Mouse (Mus musculus): Measurements from ENCODE around the gene Setd5.

Gene Setd5

GRCm38 (mm10) chr6:113054552-113055107 lies 22.5 kb upstream of the Setd5 start:
- DNase-seq (ENCODE audit: low spot score in 2 of 2): no peak

DNA sequence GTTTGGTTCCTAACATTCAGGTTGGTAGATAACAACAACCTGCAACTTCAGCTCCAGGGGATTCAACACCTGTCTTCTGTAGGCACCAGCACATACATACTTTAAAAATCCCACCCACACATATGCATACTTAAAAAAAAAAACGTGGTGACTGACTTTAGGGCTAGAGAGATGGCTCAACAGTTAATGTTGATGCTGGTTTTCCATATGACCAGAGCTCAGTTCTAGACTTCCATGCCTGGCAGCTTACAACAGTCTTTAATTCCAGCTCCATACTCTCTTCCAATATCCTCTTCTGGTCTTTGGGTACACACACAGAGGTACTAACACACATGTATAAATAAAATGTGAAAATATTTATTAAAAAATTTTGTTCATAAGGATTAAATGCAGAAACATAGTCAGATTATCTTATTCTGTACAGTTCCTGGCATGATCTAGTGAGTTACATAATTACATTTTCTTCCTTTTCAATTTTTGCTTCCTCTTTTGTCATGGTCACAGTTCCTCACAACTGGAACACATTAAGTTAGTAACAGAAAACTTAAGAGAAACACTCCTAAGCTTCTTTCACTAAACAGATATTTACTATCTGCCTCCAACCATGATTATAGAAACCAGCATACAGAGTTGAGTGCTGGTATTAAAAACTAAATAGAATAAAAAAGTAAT lies 16.1 kb upstream of the Setd5 start:
- no peak for DNase-seq (ENCODE audit: low spot score in 2 of 2)

- no peak for DNase-seq (ENCODE audit: low spot score in 2 of 2)
These were observed 14.9 kb upstream of the Setd5 start for GRCm38 (mm10) chr6:113062253-113062652.

GRCm38 (mm10) chr6:113063363-113063762 lies 13.8 kb upstream of the Setd5 start:
- no peak for DNase-seq (ENCODE audit: low spot score in 2 of 2)

GRCm38 (mm10) chr6:113065186-113065585 lies 12.0 kb upstream of the Setd5 start:
- DNase-seq (ENCODE audit: low spot score in 2 of 2): no peak

DNA sequence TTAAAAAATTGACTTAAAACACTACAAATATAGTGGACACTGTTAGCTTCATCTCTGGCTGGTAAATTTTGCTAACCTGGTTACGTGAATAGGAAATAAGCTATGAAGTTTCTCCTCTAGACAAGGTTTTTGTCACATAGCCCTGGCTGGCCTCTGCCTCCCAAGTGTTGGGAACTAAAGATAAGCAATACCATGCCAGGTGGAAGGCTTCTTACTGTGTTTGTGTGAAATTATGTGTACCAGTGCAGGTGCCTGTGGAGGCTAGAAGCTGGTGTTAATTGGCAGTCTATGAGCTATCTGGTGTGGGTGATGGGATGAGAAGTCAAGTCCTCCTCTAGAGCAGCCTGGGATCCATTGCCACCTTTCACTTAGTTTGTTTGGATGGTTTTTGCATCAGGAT lies 8.0 kb upstream of the Setd5 start:
- no peak for DNase-seq (ENCODE audit: low spot score in 2 of 2)

DNA sequence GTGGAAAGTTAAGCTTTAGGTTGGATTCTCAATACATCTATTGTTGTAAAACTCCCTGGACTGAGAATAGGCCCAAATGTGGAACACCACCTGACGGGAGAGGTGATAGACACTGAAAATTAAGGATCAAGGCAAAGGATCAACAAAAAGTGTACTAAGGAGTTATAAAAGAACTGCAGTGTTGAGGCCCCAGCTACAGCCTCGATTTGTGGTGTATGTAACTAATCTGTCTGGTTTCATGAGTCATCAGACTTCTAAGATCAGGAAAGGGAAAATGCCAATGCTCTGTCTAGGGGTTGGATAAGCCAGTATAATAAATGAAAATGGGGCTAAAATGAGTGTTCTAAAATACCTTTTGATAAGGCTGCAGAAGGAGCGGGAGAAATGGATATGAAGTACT lies 1.9 kb upstream of the Setd5 start:
- DNase-seq (ENCODE audit: low spot score in 2 of 2): no peak

- peak; percentile 94 to 95 for DNase-seq (ENCODE audit: low spot score in 2 of 2)
These were observed 1.0 kb upstream of the Setd5 start for GRCm38 (mm10) chr6:113076012-113076685.

DNA sequence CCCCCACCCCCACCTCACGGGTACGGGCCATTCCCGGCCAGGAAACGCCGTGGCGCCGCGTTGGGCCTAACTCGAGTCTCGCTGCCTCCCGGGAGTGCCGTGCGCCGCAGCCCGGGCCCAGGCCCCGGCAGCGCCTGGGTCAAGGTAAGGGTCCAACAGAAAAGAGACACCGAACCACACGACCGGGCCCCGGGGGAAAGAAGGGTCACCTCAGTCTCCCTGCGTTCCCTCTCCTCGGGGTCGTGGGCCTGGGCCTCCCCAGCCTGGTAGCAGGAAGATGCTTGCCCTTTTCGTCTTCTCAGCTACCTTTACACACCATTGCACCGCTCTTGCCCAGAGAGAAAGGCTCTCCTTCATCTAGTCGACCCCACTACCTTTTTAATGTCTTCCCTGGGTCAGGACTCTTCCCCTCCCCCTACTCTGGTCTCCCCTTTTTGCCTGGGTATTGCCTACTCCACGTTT lies 435 bp downstream of the Setd5 start:
- no peak for DNase-seq (ENCODE audit: low spot score in 2 of 2)

DNA sequence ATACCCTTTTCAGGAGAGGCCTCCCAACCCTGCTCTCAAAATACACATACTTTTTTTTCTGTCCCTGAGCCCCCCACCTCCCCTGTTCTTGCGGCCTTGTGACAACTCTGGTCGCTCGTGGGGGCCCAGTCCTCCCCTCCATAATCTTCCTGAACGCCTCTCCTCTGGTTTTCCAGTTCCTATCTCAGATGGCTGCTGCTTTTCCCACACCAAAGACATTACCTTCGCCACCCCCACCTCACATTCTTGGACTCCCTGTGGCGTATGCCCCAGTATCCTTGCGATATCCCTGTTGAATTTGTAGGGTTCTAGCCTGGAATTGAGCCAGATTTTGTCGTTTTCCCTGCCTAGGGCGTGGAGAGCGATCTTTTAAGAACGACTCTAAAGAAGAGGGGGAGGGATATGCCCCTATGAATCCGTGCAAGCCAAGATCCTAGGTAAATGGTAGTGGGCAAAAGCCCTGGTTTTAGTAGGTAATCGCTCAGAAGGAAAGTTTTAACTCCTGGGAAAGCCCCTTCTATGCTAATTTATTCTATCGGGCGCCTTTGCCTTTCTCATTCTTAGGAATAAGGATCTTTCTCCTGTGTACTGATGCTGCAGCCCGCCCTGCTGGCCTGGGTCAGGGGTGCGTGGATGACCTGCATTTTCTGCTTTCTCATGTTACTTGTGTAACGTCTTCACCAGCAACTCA lies 1.0 kb downstream of the Setd5 start:
- peak in 1 of 2 experiments; percentile 13 for DNase-seq (ENCODE audit: low spot score in 2 of 2)

DNA sequence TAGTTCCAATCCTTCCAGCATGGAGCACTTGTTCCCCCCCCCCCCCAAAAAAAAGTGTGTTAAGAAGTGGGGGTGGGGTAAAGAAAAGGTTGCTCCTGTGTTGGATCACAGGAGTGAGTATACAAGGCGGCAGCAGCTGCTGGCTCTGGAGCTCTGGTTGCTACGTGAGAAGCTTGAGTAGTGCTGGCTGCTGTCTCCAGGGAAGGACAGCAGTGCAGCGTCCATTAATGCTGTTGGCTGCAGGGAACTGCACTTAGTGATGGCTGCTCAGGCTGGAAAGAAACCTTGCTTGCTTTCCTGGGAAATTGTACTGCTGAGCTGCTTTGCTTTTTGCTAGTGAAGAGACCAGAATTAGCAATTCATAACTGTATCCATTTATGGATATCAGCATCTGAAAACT lies 2.3 kb downstream of the Setd5 start:
- DNase-seq (ENCODE audit: low spot score in 2 of 2): no peak

- DNase-seq (ENCODE audit: low spot score in 2 of 2): no peak
These were observed 5.1 kb downstream of the Setd5 start for GRCm38 (mm10) chr6:113082229-113082628.

- no peak for DNase-seq (ENCODE audit: low spot score in 2 of 2)
These were observed 7.4 kb downstream of the Setd5 start for GRCm38 (mm10) chr6:113084590-113084989.

DNA sequence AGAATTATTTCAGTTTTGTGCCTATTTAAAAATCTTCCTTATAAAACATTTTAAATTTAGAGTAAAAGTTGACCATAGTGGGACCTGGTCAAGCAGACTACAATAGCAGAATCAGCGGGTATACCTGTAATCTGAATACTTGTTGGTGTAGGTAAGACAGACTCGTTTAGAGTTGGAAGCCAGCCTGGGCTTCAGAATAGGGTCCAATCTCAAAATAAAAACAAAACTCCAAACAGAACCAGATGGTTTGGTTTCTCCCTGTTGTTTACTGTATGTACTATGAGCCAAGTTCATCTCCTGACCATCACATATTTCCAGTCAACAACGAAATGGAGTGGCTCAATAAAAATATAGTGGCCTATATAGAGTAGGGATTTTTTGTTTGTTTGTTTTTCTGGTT lies 16.0 kb downstream of the Setd5 start:
- no peak for DNase-seq (ENCODE audit: low spot score in 2 of 2)

- no peak for DNase-seq (ENCODE audit: low spot score in 2 of 2)
These were observed 18.4 kb downstream of the Setd5 start for GRCm38 (mm10) chr6:113095547-113095946.

DNA sequence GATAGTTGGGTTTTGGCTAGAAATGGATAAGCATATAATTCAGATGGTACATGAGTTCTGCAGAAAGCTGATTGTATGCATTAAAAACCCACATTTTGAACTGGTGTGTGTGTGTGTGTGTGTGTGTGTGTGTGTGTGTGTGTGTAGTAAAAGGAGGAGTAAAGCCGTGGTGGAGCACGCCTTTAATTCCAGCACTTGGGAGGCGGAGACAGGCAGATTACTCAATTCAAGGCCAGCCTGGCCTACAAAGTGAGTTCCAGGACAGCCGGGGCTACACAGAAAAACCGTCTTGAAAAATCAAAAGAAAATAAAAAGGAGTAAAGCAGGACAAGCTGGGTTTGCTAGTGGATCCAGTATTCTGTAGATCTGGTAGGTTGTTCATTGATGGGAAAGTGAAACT lies 20.5 kb downstream of the Setd5 start:
- DNase-seq (ENCODE audit: low spot score in 2 of 2): no peak

- DNase-seq (ENCODE audit: low spot score in 2 of 2): no peak
These were observed 22.6 kb downstream of the Setd5 start for GRCm38 (mm10) chr6:113099640-113100289.

DNA sequence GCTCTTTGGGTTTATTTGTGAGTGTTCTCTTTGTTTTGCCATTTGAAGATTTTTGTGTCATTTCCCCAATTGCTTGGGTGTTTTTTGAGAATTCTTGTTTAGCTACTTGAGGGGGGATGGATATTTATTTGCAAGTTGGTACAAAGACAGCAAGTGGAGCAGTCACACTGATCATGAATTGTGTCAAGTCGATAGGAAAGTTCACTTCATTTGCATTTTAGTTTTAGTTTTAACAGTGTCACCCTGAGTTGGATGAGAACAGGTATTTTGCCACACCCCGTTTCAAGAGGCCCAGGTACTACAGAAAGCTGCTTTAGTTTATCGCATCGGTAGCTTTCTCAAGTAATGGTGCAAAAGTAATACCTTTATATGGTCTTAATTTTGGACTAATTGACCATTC lies 25.4 kb downstream of the Setd5 start:
- no peak for DNase-seq (ENCODE audit: low spot score in 2 of 2)

DNA sequence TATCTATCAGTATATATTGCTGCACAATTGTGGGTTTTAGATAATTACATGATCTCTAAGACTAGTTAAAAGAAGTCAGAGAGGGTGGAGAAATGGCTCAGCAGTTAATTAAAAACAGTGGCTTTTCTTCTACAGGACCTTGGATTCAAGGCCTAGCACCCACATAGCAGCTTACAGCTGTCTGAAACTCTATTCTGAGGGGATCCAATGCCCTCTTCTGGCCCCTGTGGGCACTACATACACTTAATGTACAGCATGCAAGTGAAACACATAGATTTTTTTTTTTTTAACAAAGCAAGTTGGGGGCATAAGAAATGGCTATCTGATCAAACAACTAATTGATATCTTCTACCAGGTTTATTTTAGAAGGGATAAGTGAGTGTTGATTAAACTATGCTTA lies 26.6 kb downstream of the Setd5 start:
- DNase-seq (ENCODE audit: low spot score in 2 of 2): peak; percentile 49 to 76

- no peak for DNase-seq (ENCODE audit: low spot score in 2 of 2)
These were observed 32.2 kb downstream of the Setd5 start for GRCm38 (mm10) chr6:113109378-113109777.

- no peak for DNase-seq (ENCODE audit: low spot score in 2 of 2)
These were observed 32.8 kb downstream of the Setd5 start for GRCm38 (mm10) chr6:113109956-113110355.

DNA sequence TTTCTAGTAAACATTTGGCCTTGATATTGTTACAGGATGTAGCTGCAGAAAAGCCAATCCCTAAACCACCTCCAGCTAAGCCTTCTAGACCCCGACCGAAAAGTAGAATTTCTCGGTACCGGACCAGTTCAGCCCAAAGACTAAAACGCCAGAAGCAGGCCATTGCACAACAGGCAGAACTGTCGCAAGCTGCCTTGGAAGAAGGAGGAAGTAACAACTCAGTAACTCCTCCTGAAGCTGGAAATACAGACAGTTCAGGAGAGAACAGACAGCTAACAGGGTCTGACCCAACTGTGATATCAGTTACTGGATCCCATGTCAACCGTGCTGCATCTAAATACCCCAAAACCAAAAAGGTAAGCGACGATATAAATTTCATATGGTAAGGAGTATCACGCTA lies 43.6 kb downstream of the Setd5 start:
- no peak for DNase-seq (ENCODE audit: low spot score in 2 of 2)
